Mouse (Mus musculus) midbrain, embryonic 14.5 days (tissue): Measurements from ENCODE around the gene B3gnt2. TPM values are rescaled to one million over a fixed set of nuclear protein-coding genes. Genes with fewer than 3 reads are reported as not detected.

ENCODE experiments used
- ATAC-seq: fragments of 200-750 bp; cut with Nextera tagmentation; 2 replicates; pipeline ENCODE4 v1.8.0; 2017; ENCODE audit warnings: moderate number of reproducible peaks, moderate library complexity; ENCODE audit not compliant: low FRiP score, low TSS enrichment
- DNase-seq: peaks from one replicate; pipeline ENCODE4 v3.0.0-alpha.2; 2015
- H3K27ac ChIP-seq: fragments of 300-500 bp; sonication (generic); replicated peaks from 2 replicates; pipeline ENCODE4 v1.5.1; 2014; ENCODE audit warnings: mild to moderate bottlenecking, low read depth, low read length, moderate library complexity
- H3K27me3 ChIP-seq: fragments of 300-500 bp; sonication (generic); 2 replicates; pipeline ENCODE4 v1.6.1; 2014; ENCODE audit warnings: low read length, control low read depth, mixed read lengths; ENCODE audit not compliant: control insufficient read depth, insufficient read depth
- H3K36me3 ChIP-seq: fragments of 300-500 bp; sonication (generic); 2 replicates; pipeline ENCODE4 v1.6.1; 2014; ENCODE audit warnings: low read length, control low read depth; ENCODE audit not compliant: control insufficient read depth, insufficient read depth
- H3K4me1 ChIP-seq: fragments of 300-500 bp; sonication (generic); 2 replicates; pipeline ENCODE4 v1.6.1; 2014; ENCODE audit warnings: mild to moderate bottlenecking, antibody characterized with exemption, low read length, control low read depth; ENCODE audit not compliant: control insufficient read depth, insufficient read depth
- H3K4me2 ChIP-seq: fragments of 300-500 bp; sonication (generic); 2 replicates; pipeline ENCODE4 v1.6.1; 2014; ENCODE audit warnings: mild to moderate bottlenecking, low read length, moderate library complexity
- H3K4me3 ChIP-seq: fragments of 300-500 bp; sonication (generic); replicated peaks from 2 replicates; pipeline ENCODE4 v1.5.1; 2014; ENCODE audit warnings: low read depth, low read length
- H3K9ac ChIP-seq: fragments of 300-500 bp; sonication (generic); replicated peaks from 2 replicates; pipeline ENCODE4 v1.6.1; 2014; ENCODE audit warnings: mild to moderate bottlenecking, low read length, moderate library complexity
- H3K9me3 ChIP-seq: fragments of 300-500 bp; sonication (generic); 2 replicates; pipeline ENCODE4 v1.6.1; 2016; ENCODE audit warnings: low read length, control low read depth, mixed read lengths; ENCODE audit not compliant: control insufficient read depth
- WGBS: fragments of 180-500 bp; shearing (Covaris S2); extraction: QIAGEN DNeasy Blood & Tissue Kit; methylation state at CpG from one replicate; pipeline ENCODE4 v1.1.7; 2014; 5-methylcytosine and 5-hydroxymethylcytosine counted together
- polyA plus RNA-seq: library from polyadenylated mRNA; unstranded; fragments of >200 nt; fragmentation: Nextera tagmentation; extraction: Ambion mirVana; gene quantifications from 2 replicates; pipeline ENCODE4 v1.2.1, GENCODE M21; 2014

The B3gnt2 gene
- polyA plus RNA-seq, 1 experiment from 2014 or later = 2.6 TPM

GRCm38 (mm10) chr11:22733936-22734335, 126.8 kb downstream of the B3gnt2 start:
- no peaks in the 10 kb centered on the region for H3K36me3 ChIP-seq
- no peak overlapping the region for H3K9ac ChIP-seq
- no peaks in the 10 kb centered on the region for H3K4me1 ChIP-seq
- no peak overlapping the region for H3K27ac ChIP-seq
- ATAC-seq (no peak), DNase-seq (no peak)
- no peak overlapping the region for H3K4me3 ChIP-seq
- no peak overlapping the region for H3K4me2 ChIP-seq
- no peaks in the 10 kb centered on the region for H3K9me3 ChIP-seq
- whole genome bisulfite sequencing = 92% methylated on average over 6 of the region's 6 CpGs
- H3K27me3 ChIP-seq = no peaks in the 10 kb centered on the region

- Histone ChIP-seq H3K36me3 (no peaks in the 10 kb centered on the region), H3K9ac (no peak overlapping the region), H3K27ac (no peak overlapping the region), H3K4me2 (no peak overlapping the region), H3K9me3 (no peaks in the 10 kb centered on the region), H3K4me3 (no peak overlapping the region), H3K27me3 (no peaks in the 10 kb centered on the region), H3K4me1 (no peaks in the 10 kb centered on the region)
- DNase-seq (no peak), ATAC-seq (no peak)
- WGBS = 86% methylated on average over 4 of the region's 4 CpGs
Observed at GRCm38 (mm10) chr11:22732907-22733306, 127.9 kb downstream of the B3gnt2 start.

- H3K4me2 ChIP-seq = no peak overlapping the region
- H3K9ac ChIP-seq = no peak overlapping the region
- H3K4me1 ChIP-seq = no peaks in the 10 kb centered on the region
- no peaks in the 10 kb centered on the region for H3K36me3 ChIP-seq
- no peaks in the 10 kb centered on the region for H3K9me3 ChIP-seq
- H3K4me3 ChIP-seq = no peak overlapping the region
- DNase-seq = no peak
- H3K27ac ChIP-seq = no peak overlapping the region
- WGBS = 91% methylated on average over 2 of the region's 2 CpGs
- ATAC-seq = no peak
- H3K27me3 ChIP-seq = no peaks in the 10 kb centered on the region
Observed at GRCm38 (mm10) chr11:22723096-22723495, 137.7 kb downstream of the B3gnt2 start.

GRCm38 (mm10) chr11:22720096-22720495, 140.7 kb downstream of the B3gnt2 start:
- Histone ChIP-seq H3K4me2 (no peak overlapping the region), H3K36me3 (no peaks in the 10 kb centered on the region), H3K9ac (no peak overlapping the region), H3K9me3 (no peaks in the 10 kb centered on the region), H3K4me3 (no peak overlapping the region), H3K27me3 (no peaks in the 10 kb centered on the region), H3K27ac (no peak overlapping the region), H3K4me1 (no peaks in the 10 kb centered on the region)
- ATAC-seq (no peak), DNase-seq (no peak)
- 63% methylated on average over 2 of the region's 2 CpGs for WGBS

- no peaks in the 10 kb centered on the region for H3K36me3 ChIP-seq
- no peak overlapping the region for H3K27ac ChIP-seq
- ATAC-seq (no peak), DNase-seq (no peak)
- H3K4me1 ChIP-seq = no peaks in the 10 kb centered on the region
- H3K9me3 ChIP-seq = no peaks in the 10 kb centered on the region
- H3K4me3 ChIP-seq = no peak overlapping the region
- H3K27me3 ChIP-seq = no peaks in the 10 kb centered on the region
- H3K9ac ChIP-seq = no peak overlapping the region
- no peak overlapping the region for H3K4me2 ChIP-seq
- 93% methylated on average over 4 of the region's 4 CpGs for WGBS
Observed at GRCm38 (mm10) chr11:22719570-22719969, 141.2 kb downstream of the B3gnt2 start.

GRCm38 (mm10) chr11:22718036-22718435, 142.7 kb downstream of the B3gnt2 start:
- no peaks in the 10 kb centered on the region for H3K4me1 ChIP-seq
- no peaks in the 10 kb centered on the region for H3K36me3 ChIP-seq
- no peak overlapping the region for H3K4me3 ChIP-seq
- no peak overlapping the region for H3K27ac ChIP-seq
- WGBS = 97% methylated on average over 7 of the region's 7 CpGs
- no peaks in the 10 kb centered on the region for H3K27me3 ChIP-seq
- H3K4me2 ChIP-seq = no peak overlapping the region
- DNase-seq = no peak
- no peaks in the 10 kb centered on the region for H3K9me3 ChIP-seq
- no peak for ATAC-seq
- no peak overlapping the region for H3K9ac ChIP-seq

GRCm38 (mm10) chr11:22711327-22711726, 149.4 kb downstream of the B3gnt2 start:
- no peak for ATAC-seq
- WGBS = 93% methylated on average over 3 of the region's 3 CpGs

GRCm38 (mm10) chr11:22710596-22710995, 150.2 kb downstream of the B3gnt2 start:
- Histone ChIP-seq H3K27me3 (no peaks in the 10 kb centered on the region), H3K9me3 (no peaks in the 10 kb centered on the region), H3K9ac (no peak overlapping the region), H3K27ac (no peak overlapping the region), H3K4me1 (no peaks in the 10 kb centered on the region), H3K4me3 (no peak overlapping the region), H3K4me2 (no peak overlapping the region), H3K36me3 (no peaks in the 10 kb centered on the region)
- WGBS = 79% methylated on average over 2 of the region's 2 CpGs
- ATAC-seq (peak; percentile 73), DNase-seq (peak; percentile 71)

More at GRCm38 (mm10) chr11:22711327-22711726, 149.4 kb downstream of the B3gnt2 start:
- H3K4me2 ChIP-seq = no peak overlapping the region
- H3K27me3 ChIP-seq = no peaks in the 10 kb centered on the region
- no peaks in the 10 kb centered on the region for H3K4me1 ChIP-seq
- no peak overlapping the region for H3K4me3 ChIP-seq
- H3K9me3 ChIP-seq = no peaks in the 10 kb centered on the region
- H3K9ac ChIP-seq = no peak overlapping the region
- DNase-seq = no peak
- H3K36me3 ChIP-seq = no peaks in the 10 kb centered on the region
- no peak overlapping the region for H3K27ac ChIP-seq
